Mouse (Mus musculus) lung, postnatal 14 days (tissue): ENCODE measurements around the gene BC034090.
"Not testable (repeated sequence)": the region's sequence is repeated elsewhere in the genome, so short reads cannot be mapped to it uniquely, and the experiment has no call there.

Experiments used
- DNase-seq: peaks from one replicate; pipeline ENCODE4 v3.0.0; 2021

The BC034090 gene

DNA sequence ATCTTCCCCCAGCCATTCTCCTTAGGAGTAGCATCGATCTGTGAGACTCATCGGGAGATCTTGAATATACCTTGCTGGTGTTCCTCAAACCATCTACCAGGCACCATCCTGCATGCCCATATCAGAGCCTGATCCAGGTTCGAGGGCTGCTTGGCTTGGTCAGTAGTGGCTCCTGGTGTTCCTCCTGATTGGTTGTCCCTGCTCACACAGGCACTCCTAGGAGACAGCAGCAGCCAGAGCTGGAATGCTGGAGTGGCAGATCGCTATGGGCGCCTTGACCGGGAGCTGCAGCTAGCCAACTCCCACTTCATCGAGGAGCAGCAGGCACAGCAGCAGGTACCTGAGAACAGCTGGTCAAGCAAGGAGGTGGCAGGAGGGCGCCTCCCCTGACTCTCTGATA, 53.0 kb downstream of the BC034090 start:
- DNase-seq: no peak

- no peak for DNase-seq
These were observed 55.6 kb downstream of the BC034090 start for GRCm38 (mm10) chr1:155188656-155189055.

- DNase-seq: no peak
These were observed 60.1 kb downstream of the BC034090 start for GRCm38 (mm10) chr1:155184191-155184590.

DNA sequence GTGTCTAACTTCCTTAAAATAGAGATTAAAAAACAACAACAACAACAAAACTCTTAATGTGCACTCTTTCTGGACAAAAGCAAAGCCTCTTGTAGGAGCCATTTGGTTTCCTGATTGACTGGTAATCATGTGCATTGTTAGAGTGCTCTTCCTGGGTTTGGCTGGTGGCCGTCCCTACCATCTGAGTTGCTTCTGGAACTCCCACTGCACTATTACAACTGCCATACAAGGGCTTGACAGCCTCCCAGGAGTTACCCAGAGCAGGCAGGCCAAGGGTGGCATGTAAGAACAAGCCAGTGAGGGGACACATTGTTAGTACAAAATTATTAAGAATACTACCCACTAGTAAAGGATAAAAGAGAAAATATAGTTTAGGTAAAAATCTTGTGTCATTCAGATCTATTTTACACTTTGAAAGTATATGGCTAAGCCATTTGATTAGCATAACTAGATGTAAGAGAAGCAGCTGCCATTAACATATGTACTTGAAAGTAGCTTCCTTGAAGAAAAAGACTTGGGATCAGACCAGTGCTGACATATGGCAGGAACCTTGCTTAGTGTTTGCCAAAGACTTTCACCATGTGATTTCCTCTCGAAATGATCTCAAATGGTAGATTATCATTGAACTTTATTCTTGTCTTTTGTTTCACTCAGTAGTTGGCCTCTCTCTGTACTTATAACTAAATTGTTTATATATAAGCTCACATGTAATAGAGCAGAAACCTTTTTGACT, 65.9 kb downstream of the BC034090 start:
- no peak for DNase-seq

DNA sequence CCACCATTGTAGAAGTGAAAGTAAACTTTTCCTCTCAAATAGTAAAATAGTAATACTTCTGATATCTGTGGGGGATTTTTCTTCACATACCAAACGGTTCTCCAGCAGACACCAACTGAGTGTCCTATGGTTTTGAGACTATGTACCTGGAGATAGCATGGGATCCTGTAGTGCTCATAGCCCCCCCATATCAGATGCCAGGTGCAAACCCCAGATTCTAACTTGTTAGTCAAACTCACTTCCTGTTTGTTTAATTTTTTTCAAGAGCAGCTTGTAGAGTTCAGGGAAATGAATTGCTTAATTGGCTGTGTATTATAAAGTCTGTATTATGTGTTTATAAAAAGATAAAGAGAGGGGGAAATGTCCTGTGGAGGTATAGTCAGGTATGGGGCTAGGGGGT, 69.8 kb downstream of the BC034090 start:
- DNase-seq: no peak

DNA sequence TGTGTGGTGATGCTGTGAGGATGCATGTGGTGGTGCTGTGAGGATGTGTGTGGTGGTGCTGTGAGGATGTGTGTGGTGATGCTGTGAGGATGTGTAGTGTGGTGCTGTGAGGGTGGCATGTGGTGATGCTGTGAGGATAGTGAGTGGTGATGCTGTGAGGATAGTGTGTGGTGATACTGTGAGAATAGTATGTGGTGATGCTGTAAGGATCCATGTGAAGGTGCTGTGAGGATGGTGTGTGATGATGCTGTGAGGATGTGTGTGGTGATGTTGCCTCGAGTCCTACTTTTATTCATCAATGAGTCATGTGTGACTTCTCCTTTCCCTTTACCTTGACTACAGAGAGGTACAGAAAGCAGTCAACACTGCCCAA, 70.6 kb downstream of the BC034090 start:
- not testable (repeated sequence) for DNase-seq

- no peak for DNase-seq
These were observed 71.2 kb downstream of the BC034090 start for GRCm38 (mm10) chr1:155172895-155173643.

DNA sequence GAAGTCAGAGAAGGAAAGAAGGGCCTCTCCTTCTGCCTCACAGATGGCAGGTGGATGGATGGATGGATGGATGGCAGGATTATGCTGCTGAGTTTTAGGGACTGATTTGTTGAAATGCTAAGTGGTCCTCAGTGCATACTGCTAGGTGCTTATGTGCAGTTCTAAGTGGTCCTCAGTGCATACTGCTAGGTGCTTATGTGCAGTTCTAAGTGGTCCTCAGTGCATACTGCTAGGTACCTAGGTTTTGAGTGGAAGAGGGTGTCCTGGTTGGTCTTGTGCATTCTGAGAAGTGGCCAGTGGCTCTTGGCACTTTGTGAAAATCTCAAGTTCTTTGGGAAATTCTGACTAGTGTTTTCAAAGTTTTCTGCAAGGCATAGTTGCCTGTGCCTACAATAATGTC, 74.3 kb downstream of the BC034090 start:
- no peak for DNase-seq

DNA sequence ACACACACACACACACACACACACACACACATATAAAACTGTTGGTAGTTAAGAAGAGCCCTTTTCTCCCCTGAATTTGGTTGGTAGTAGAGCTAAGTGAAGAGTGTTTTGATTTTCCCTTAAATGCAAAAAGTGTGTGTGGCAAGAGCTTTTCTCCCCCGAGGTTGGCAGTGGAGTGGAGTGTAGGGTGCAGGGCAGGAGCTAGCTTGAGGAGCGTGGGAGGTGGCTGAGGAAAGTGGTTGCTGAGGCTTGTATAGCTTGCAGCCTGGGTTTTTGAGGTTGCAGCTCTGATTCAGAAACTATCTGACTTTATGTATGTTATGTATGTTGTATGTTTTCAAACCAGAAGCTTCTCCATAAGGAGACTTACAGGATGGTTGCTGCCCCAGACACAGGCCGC, 76.8 kb downstream of the BC034090 start:
- DNase-seq: no peak
